Mouse (Mus musculus) small intestine, adult 2 months (tissue): ENCODE results near the gene Kctd6. TPM values are rescaled to one million over a fixed set of nuclear protein-coding genes. Genes with fewer than 3 reads are reported as not detected.
A peak's percentile ranks its signal among the peaks of the same experiment; 100 is the strongest.

Source experiments
- H3K27ac ChIP-seq: fragments of 200-500 bp; 2 replicates; pipeline ENCODE4 v1.5.1; 2012; ENCODE audit warnings: low read depth, low read length, control low read depth, inconsistent platforms; ENCODE audit not compliant: insufficient read depth
- H3K27me3 ChIP-seq: fragments of 200-500 bp; 2 replicates; pipeline ENCODE4 v1.6.1; 2012; ENCODE audit warnings: mild to moderate bottlenecking, moderate library complexity, low read length, inconsistent platforms; ENCODE audit not compliant: control insufficient read depth, insufficient read depth
- H3K36me3 ChIP-seq: fragments of 200-500 bp; 2 replicates; pipeline ENCODE4 v1.6.1; 2012; ENCODE audit warnings: mild to moderate bottlenecking, low read length, control low read depth, inconsistent platforms; ENCODE audit not compliant: control insufficient read depth, insufficient read depth
- H3K4me1 ChIP-seq: fragments of 200-500 bp; 2 replicates; pipeline ENCODE4 v1.6.1; 2012; ENCODE audit warnings: low read length, inconsistent platforms, mixed read lengths; ENCODE audit not compliant: control insufficient read depth, insufficient read depth, insufficient read length
- H3K4me3 ChIP-seq: fragments of 200-500 bp; 2 replicates; pipeline ENCODE4 v1.5.1; 2012; ENCODE audit warnings: low read depth, mild to moderate bottlenecking, control low read depth, inconsistent platforms, low read length, moderate library complexity
- CTCF ChIP-seq: fragments of 200-500 bp; IDR thresholded peaks from 2 replicates; pipeline ENCODE4 v1.5.1; 2012; ENCODE audit warnings: low read depth, mild to moderate bottlenecking, control low read depth, inconsistent platforms, low read length, moderate library complexity, mixed read lengths; ENCODE audit not compliant: insufficient replicate concordance, insufficient read length; ENCODE audit errors: extremely low read depth
- POLR2A ChIP-seq: fragments of 200-500 bp; IDR thresholded peaks from 2 replicates; pipeline ENCODE4 v1.6.1; 2012; ENCODE audit warnings: low read depth, mild to moderate bottlenecking, control low read depth, inconsistent platforms, low read length, moderate library complexity
- WGBS: fragments of 180-500 bp; shearing (Covaris S2); methylation state at CpG from one replicate; pipeline ENCODE4 v1.1.7; 2018; 5-methylcytosine and 5-hydroxymethylcytosine counted together
- polyA plus RNA-seq: library from polyadenylated mRNA; depleted of rRNA; stranded (reverse); fragments of >200 nt; gene quantifications from 2 replicates; pipeline ENCODE4 v1.2.3, GENCODE M21; 2012

The Kctd6 gene
- polyA plus RNA-seq, 1 experiment, result 5.7 TPM

DNA sequence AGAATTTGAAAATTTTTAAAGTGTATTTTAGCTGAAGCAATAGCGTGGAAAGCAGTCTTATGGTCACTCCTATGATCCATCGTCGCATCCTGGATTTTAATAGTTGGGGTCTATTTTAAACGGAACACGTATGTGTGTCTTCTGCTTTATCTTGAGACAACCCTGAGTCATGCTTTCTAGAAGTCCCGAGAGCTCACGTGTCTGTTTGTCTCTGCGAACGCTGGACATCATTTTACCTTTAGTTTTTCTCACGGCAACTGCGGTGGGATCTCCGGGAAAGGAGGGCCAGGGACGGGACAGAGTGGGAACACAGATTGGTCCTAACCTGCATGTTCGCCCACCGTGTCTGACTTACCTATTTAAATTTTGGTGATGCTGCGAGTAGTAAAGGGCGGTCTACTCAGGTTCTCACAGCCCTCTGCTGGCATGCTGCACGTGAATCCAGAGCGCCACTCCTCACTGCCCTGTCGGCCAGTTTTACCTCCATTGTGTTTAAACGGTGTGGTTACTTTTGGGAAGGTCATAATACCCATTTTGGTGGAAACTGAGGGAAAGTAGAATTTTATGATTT is 1.4 kb downstream of the Kctd6 start:
- Histone ChIP-seq H3K36me3 (0 out of 2 replicates have a peak, but pooled peaks cover 1% of the 10 kb centered on the region), H3K4me1 (peaks cover 10% of the 10 kb centered on the region; the same call in 1 of the 2 replicates), H3K27me3 (no peaks in the 10 kb centered on the region), H3K4me3 (peak overlapping the region; percentile 47), H3K27ac (no peak overlapping the region)
- TF ChIP-seq POLR2A, result no peak
- peak; percentile 16; the same call in 1 of the 2 replicates for TF ChIP-seq CTCF
- 24% methylated on average over 21 of the region's 21 CpGs for WGBS

DNA sequence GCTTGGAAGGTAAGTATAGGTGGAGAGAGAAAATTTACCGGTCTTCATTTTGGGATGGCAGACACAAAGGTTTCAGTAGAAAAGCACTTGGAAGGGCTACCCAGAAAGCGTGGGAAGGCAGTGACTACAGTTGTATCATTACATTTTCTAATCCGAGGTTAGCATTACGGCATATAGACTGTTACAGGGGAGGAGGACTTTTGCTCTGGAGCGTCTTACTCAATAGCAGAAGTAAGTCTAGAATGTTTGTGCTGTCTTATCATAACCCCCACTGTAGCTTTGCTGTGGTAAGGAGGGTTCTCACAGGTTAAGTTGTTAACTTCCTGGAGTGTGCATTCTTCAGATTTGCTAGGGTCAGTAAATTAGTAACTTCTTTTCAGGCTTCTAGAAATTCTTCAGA is 2.2 kb downstream of the Kctd6 start:
- TF ChIP-seq POLR2A (no peak), CTCF (no peak)
- Histone ChIP-seq H3K4me3 (no peak overlapping the region), H3K27me3 (no peaks in the 10 kb centered on the region), H3K36me3 (0 out of 2 replicates have a peak, but pooled peaks cover 1% of the 10 kb centered on the region), H3K4me1 (peaks cover 10% of the 10 kb centered on the region; the same call in 1 of the 2 replicates), H3K27ac (no peak overlapping the region)
- WGBS, result 38% methylated on average over 5 of the region's 5 CpGs

DNA sequence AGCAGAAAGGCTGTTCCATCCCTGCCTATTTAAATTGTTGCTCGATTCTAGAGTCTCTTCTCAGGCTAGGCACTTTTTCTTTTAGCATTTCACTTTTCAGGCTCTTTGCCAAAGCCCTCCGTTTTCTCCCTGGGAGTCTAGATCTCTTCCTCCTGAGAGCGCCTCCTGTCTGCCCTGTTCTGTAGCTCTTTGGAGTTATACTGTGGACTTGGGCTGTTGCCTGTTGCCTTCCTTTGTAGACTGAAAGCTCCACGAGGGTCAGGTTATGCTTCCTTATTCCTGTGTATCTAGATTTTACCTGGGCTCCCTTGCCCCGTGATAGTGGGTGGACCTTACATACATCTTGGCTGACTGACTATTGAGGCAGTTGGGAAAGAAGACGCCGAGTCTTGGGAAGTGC is 4.3 kb downstream of the Kctd6 start:
- H3K36me3 ChIP-seq, result peaks cover 8% of the 10 kb centered on the region; the same call in 1 of the 2 replicates
- H3K4me3 ChIP-seq, result no peak overlapping the region
- WGBS, result 76% methylated on average over 7 of the region's 7 CpGs
- peaks cover 10% of the 10 kb centered on the region; the same call in 1 of the 2 replicates for H3K4me1 ChIP-seq
- H3K27ac ChIP-seq, result no peak overlapping the region
- TF ChIP-seq CTCF (no peak), POLR2A (no peak)
- H3K27me3 ChIP-seq, result no peaks in the 10 kb centered on the region

DNA sequence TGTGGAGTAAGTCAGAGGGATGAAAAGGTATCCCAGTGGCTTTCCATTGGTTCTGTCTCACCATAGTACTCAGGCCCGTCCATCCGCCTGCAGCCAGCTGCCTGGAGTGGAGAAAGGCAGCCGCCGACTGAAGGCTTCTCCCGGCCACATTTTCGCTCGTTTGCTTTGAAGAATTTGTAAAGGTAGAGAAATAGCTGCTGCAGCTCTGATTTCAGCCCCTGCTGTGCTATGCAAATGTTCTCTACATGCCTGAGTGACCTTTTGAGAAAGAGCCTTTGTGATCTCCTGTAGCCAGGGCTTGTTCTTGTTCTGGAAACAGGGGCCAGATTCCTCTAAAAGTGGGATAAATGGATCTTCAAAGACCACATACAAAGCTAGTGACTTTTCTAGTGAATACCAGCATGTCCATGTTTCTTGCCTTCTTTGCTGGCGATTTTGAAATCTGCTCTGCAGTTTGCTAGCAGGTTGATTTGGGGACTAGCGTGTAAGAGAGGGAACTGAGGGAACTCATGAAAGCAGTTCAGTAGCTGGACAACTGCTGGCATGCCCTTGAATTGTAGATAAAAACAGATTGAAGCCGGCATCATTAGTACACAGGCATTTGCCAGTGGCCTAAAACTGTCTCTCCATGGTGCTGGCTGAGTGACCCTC is 4.9 kb downstream of the Kctd6 start:
- Histone ChIP-seq H3K27ac (no peak overlapping the region), H3K4me1 (peaks cover 6% of the 10 kb centered on the region; the same call in 1 of the 2 replicates), H3K36me3 (peaks cover 8% of the 10 kb centered on the region; the same call in 1 of the 2 replicates), H3K4me3 (no peak overlapping the region), H3K27me3 (no peaks in the 10 kb centered on the region)
- TF ChIP-seq CTCF, result no peak
- TF ChIP-seq POLR2A, result no peak
- 85% methylated on average over 10 of the region's 10 CpGs for WGBS

DNA sequence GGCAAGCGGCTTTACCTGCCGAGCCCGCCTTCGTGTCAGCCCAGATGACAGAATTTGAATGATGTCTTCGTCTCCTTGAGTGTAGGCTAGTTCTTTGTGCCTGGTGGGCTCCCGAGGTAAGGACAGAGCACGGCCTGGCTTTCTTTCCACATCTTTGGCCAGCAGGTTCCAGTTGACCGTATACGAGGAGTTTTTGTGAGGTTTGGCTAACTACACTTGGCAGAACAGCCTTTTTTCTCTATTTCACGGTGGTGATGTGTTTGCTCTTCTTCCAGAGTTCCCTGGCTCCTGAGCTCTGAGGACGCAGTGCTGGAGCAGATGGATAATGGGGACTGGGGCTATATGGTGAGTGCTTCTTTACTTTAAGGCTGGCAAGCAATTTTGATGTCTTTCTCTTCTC is 5.9 kb downstream of the Kctd6 start:
- 91% methylated on average over 11 of the region's 11 CpGs for WGBS
- peaks cover 6% of the 10 kb centered on the region; the same call in 1 of the 2 replicates for H3K4me1 ChIP-seq
- H3K27ac ChIP-seq, result no peak overlapping the region
- TF ChIP-seq POLR2A, result no peak
- TF ChIP-seq CTCF, result no peak
- peaks cover 10% of the 10 kb centered on the region; the same call in 1 of the 2 replicates for H3K36me3 ChIP-seq
- no peaks in the 10 kb centered on the region for H3K27me3 ChIP-seq
- H3K4me3 ChIP-seq, result no peak overlapping the region

DNA sequence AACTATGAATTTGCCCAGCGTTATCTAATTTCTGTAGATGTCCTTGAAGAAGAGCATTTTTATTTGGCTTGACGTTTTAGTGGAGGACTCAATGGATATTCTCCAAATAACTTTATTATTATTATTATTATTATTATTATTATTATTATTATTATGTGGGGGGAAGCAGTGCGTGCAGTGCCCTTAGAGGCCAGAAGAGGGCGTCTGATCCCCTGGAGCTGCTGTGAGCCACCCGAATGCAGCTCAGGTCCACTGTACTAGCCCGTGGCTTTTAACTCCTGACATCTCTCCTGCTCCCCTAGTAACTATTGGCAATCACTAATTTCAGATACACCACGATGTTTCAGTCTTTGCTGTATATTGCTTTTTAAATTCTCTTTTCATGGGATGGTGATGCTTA is 6.4 kb downstream of the Kctd6 start:
- no peaks in the 10 kb centered on the region for H3K27me3 ChIP-seq
- 77% methylated on average over 7 of the region's 7 CpGs for WGBS
- H3K4me3 ChIP-seq, result no peak overlapping the region
- TF ChIP-seq CTCF (peak; percentile 57; the same call in 1 of the 2 replicates), POLR2A (no peak)
- no peak overlapping the region for H3K27ac ChIP-seq
- peaks cover 6% of the 10 kb centered on the region; the same call in 1 of the 2 replicates for H3K4me1 ChIP-seq
- H3K36me3 ChIP-seq, result peaks cover 10% of the 10 kb centered on the region; the same call in 1 of the 2 replicates

DNA sequence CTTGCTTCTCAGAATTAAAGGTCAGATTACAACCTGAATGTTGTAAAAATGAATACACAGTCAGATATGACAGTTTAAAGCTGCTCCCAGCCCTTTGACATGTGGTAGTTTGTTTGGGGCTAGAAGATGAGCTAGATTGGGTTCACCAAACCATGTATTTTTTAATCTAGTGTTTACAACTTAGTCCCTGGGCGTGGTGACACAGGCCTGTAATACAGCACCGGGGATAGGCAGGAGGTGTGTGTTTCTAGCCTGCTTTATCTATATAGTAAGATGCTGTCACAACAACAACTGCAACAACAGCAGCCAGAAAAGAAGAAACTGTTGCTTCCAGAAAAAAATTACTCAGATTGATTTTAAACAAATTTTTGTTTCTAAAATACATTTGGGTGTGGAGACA is 7.0 kb downstream of the Kctd6 start:
- peaks cover 10% of the 10 kb centered on the region; the same call in 1 of the 2 replicates for H3K36me3 ChIP-seq
- no peak overlapping the region for H3K4me3 ChIP-seq
- H3K4me1 ChIP-seq, result peaks cover 3% of the 10 kb centered on the region; the same call in 1 of the 2 replicates
- WGBS, result 84% methylated on average over 2 of the region's 2 CpGs
- H3K27ac ChIP-seq, result no peak overlapping the region
- TF ChIP-seq POLR2A (no peak), CTCF (no peak)
- H3K27me3 ChIP-seq, result no peaks in the 10 kb centered on the region
